Mouse (Mus musculus): ENCODE measurements around the gene Itgb1bp2.

The Itgb1bp2 gene

GRCm38 (mm10) chrX:101448886-101449475, at the start of gene Itgb1bp2:
Gene Itgb1bp2 (plus strand): TSS chrX:101449088.
- no peak for DNase-seq (ENCODE audit: low read depth in 2 of 2, low spot score in 2 of 2)

- peak; percentile 2 to 8 for DNase-seq (ENCODE audit: low read depth in 2 of 2, low spot score in 2 of 2)
Measured at GRCm38 (mm10) chrX:101418946-101419724, 29.8 kb upstream of the Itgb1bp2 start.

- peak; percentile 73 to 75 for DNase-seq (ENCODE audit: low read depth in 2 of 2, low spot score in 2 of 2)
Measured at GRCm38 (mm10) chrX:101419725-101420699, 28.9 kb upstream of the Itgb1bp2 start.

DNA sequence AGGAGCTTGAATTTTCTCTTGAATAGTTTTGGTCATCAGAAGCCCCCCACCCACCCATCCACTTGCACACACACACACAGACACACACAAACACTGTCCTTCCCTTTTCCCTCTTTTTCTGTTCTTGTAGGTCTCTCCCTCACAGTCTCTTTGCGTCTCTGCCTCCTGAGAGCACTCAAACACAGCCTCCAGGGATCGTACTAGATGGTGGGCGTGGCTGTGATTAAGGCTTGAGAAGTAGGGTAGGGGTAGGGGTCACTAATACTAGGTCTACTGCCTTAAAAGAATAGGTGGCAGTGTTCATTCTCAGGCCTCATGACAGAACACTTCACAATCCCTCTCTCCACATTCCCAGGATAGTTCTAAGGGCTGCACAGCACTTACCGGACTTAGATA, 28.2 kb upstream of the Itgb1bp2 start, which contains the start of gene Zmym3:
Gene Zmym3 (minus strand): TSS at position 150 of the 396 bp plus-strand sequence.
- no peak for DNase-seq (ENCODE audit: low read depth in 2 of 2, low spot score in 2 of 2)

- DNase-seq (ENCODE audit: low read depth in 2 of 2, low spot score in 2 of 2): no peak
Measured at GRCm38 (mm10) chrX:101423462-101423861, 25.4 kb upstream of the Itgb1bp2 start.

GRCm38 (mm10) chrX:101427774-101428173, 21.1 kb upstream of the Itgb1bp2 start:
- DNase-seq (ENCODE audit: low read depth in 2 of 2, low spot score in 2 of 2): peak; percentile 3 to 29

GRCm38 (mm10) chrX:101428785-101429141, 20.1 kb upstream of the Itgb1bp2 start:
- no peak for DNase-seq (ENCODE audit: low read depth in 2 of 2, low spot score in 2 of 2)

DNA sequence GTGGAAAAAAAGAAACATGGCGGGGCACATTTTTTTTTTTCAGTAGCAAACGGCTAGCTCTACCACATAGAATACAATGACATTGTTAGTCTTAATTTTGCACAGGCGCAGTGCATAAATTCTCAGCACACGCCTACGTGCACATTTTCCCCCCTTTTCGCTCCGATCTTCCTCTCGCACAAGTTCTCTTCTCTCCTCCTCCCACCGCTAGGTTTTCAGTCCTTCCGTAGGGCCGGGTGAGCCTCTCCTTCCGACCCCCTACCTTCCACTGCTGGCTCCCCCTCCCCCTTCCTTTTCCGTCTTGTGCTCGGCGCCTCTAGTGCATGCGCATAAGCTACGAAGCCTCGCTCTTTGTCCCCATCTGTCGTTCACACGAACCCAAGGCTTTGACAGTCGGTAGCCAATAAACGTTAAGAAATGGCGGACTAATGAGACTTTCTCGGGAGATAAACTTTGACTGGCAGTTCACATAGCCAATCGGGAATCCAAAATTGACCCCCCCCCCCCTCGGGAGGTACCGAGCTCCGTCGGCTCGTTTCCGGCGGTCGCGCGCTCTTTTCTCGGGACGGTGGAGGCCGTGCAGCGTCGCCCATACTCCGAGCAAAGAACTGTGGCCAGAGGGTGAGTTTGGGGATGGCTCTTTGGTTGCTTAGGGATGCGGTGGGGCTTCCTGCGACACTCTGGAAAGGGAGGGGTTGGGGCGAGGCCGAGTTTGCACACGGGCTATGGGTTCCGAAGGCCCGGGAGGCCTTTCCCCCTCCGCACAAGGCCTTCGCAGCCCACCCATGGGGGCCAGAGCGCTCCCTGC, 19.5 kb upstream of the Itgb1bp2 start, which contains the start of gene Nono:
Gene Nono (plus strand): TSS at position 177 of the 808 bp plus-strand sequence.
- peak; percentile 75 for DNase-seq (ENCODE audit: low read depth in 2 of 2, low spot score in 2 of 2)

DNA sequence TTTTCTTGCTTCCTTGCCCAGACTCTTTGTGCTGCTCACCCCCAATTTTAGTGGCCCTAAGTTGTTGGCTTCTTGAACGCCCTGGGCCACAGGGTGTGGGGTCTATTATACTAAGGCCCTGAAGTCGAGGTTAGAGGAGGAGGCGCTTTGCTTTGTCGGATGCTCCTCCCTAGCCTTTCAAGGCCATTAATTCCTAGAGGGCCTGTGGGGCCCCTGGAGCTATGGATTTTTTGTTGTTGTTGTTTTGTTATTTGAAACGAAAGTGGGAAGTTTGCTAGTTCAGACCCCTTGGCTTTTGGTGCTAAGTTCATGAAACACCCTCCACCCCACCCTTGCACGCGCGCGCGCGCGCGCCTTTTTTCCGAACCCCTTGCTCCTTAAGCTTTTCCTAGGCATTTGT, 18.9 kb upstream of the Itgb1bp2 start:
- no peak for DNase-seq (ENCODE audit: low read depth in 2 of 2, low spot score in 2 of 2)

- DNase-seq (ENCODE audit: low read depth in 2 of 2, low spot score in 2 of 2): no peak
Measured at GRCm38 (mm10) chrX:101451147-101451546, 2.3 kb downstream of the Itgb1bp2 start.

DNA sequence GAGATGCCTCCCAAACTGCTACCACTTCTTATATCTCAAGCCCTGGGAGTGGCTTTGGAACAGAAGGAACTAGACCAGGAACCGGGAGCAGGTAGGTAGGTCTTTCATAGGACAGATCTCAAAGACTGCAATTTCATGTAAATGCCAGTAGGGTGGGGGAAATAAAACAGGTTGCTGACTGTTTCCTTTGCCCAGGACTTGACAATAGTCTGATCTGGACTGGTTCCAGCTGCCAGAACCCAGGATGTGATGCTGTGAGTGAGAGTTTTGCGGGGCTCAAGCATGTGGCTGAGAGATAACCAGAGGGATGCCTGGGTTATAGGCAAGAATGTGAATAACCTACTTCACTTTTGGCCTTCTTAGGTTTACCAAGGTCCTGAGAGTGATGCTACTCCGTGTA, 2.7 kb downstream of the Itgb1bp2 start:
- DNase-seq (ENCODE audit: low read depth in 2 of 2, low spot score in 2 of 2): no peak

- no peak for DNase-seq (ENCODE audit: low read depth in 2 of 2, low spot score in 2 of 2)
Measured at GRCm38 (mm10) chrX:101472202-101472601, 23.3 kb downstream of the Itgb1bp2 start.

GRCm38 (mm10) chrX:101481604-101482350, 32.9 kb downstream of the Itgb1bp2 start:
- DNase-seq (ENCODE audit: low read depth in 2 of 2, low spot score in 2 of 2): no peak

- DNase-seq (ENCODE audit: low read depth in 2 of 2, low spot score in 2 of 2): peak; percentile 17 to 26
Measured at GRCm38 (mm10) chrX:101486487-101487152, 37.7 kb downstream of the Itgb1bp2 start.
